Mouse (Mus musculus) hindbrain, embryonic 10.5 days (tissue): ENCODE results near the gene Os9. TPM values are rescaled to one million over a fixed set of nuclear protein-coding genes. Genes with fewer than 3 reads are reported as not detected.

ENCODE experiments used
- DNase-seq: peaks from one replicate; pipeline ENCODE4 v3.0.0-alpha.2; 2017; ENCODE audit warnings: low spot score
- H3K27ac ChIP-seq: fragments of 300-500 bp; sonication (generic); 2 replicates; pipeline ENCODE4 v1.5.1; 2016; ENCODE audit warnings: mild to moderate bottlenecking, moderate library complexity
- H3K27me3 ChIP-seq: fragments of 300-500 bp; sonication (generic); 2 replicates; pipeline ENCODE4 v1.6.1; 2016; ENCODE audit warnings: mild to moderate bottlenecking; ENCODE audit not compliant: poor library complexity, insufficient read depth, severe bottlenecking
- H3K36me3 ChIP-seq: fragments of 300-500 bp; sonication (generic); 2 replicates; pipeline ENCODE4 v1.6.1; 2016; ENCODE audit warnings: mild to moderate bottlenecking, moderate library complexity
- H3K4me1 ChIP-seq: fragments of 300-500 bp; sonication (generic); replicated peaks from 2 replicates; pipeline ENCODE4 v1.6.1; 2016; ENCODE audit warnings: mild to moderate bottlenecking
- H3K4me3 ChIP-seq: fragments of 300-500 bp; sonication (generic); 2 replicates; pipeline ENCODE4 v1.5.1; 2016; ENCODE audit warnings: mild to moderate bottlenecking, moderate library complexity
- H3K9me3 ChIP-seq: fragments of 300-500 bp; sonication (generic); 2 replicates; pipeline ENCODE4 v1.6.1; 2016; ENCODE audit warnings: mild to moderate bottlenecking, moderate library complexity
- WGBS: fragments of 180-500 bp; shearing (Covaris S2); methylation state at CpG from one replicate; pipeline ENCODE4 v1.1.7; 2016; 5-methylcytosine and 5-hydroxymethylcytosine counted together
- polyA plus RNA-seq: library from polyadenylated mRNA; unstranded; fragments of >200 nt; fragmentation: Nextera tagmentation; extraction: Ambion mirVana; gene quantifications from 2 replicates; pipeline ENCODE4 v1.2.1, GENCODE M21; 2016

Gene Os9
- polyA plus RNA-seq, 1 experiment from 2014 or later, result 85.5 TPM

GRCm38 (mm10) chr10:127061513-127061912 lies 59.4 kb downstream of the Os9 start:
- H3K27ac ChIP-seq, result 0 out of 2 replicates have a peak overlapping the region, but pooled peaks have one; percentile 97
- H3K4me3 ChIP-seq, result 0 out of 2 replicates have a peak overlapping the region, but pooled peaks have one; percentile 96
- H3K4me1 ChIP-seq, result peaks cover 66% of the 10 kb centered on the region
- WGBS, result 69% methylated on average over 2 of the region's 2 CpGs
- no peak for DNase-seq
- peaks cover 37% of the 10 kb centered on the region for H3K36me3 ChIP-seq
- H3K27me3 ChIP-seq, result peaks cover 37% of the 10 kb centered on the region; the same call in 1 of the 2 replicates
- no peaks in the 10 kb centered on the region for H3K9me3 ChIP-seq

- H3K4me3 ChIP-seq, result peak overlapping the region; percentile 96
- peak overlapping the region; percentile 97; the same call in 1 of the 2 replicates for H3K27ac ChIP-seq
- no peak for DNase-seq
- WGBS, result 24% methylated on average over 5 of the region's 5 CpGs
- H3K36me3 ChIP-seq, result peaks cover 37% of the 10 kb centered on the region
- peaks cover 37% of the 10 kb centered on the region; the same call in 1 of the 2 replicates for H3K27me3 ChIP-seq
- H3K4me1 ChIP-seq, result peaks cover 66% of the 10 kb centered on the region
- H3K9me3 ChIP-seq, result no peaks in the 10 kb centered on the region
Measured at GRCm38 (mm10) chr10:127061085-127061484, 59.8 kb downstream of the Os9 start.

GRCm38 (mm10) chr10:127059968-127060916 lies 60.7 kb downstream of the Os9 start, which contains the start of gene March9:
Gene March9, minus strand, starts transcription at chr10:127060184.
- Histone ChIP-seq H3K4me3 (peak within 1 kb of the TSS; percentile 96), H3K9me3 (no peaks in the 10 kb centered on the region), H3K27ac (peak within 1 kb of the TSS; percentile 97), H3K36me3 (peaks cover 37% of the 10 kb centered on the region), H3K4me1 (peaks cover 64% of the 10 kb centered on the region), H3K27me3 (peaks cover 37% of the 10 kb centered on the region; the same call in 1 of the 2 replicates)
- DNase-seq, result peak; percentile 63
- under 1% methylated on average over 62 of the region's 72 CpGs for WGBS

GRCm38 (mm10) chr10:127059174-127059967 lies 61.6 kb downstream of the Os9 start:
- under 1% methylated on average over 91 of the region's 92 CpGs for WGBS
- Histone ChIP-seq H3K9me3 (no peaks in the 10 kb centered on the region), H3K27ac (peak overlapping the region; percentile 97), H3K4me3 (peak overlapping the region; percentile 96), H3K27me3 (peaks cover 37% of the 10 kb centered on the region; the same call in 1 of the 2 replicates), H3K4me1 (peaks cover 55% of the 10 kb centered on the region), H3K36me3 (peaks cover 37% of the 10 kb centered on the region)
- DNase-seq, result no peak

GRCm38 (mm10) chr10:127058708-127059107 lies 62.2 kb downstream of the Os9 start:
- Histone ChIP-seq H3K4me1 (peaks cover 55% of the 10 kb centered on the region), H3K4me3 (peak overlapping the region; percentile 96), H3K27me3 (peaks cover 37% of the 10 kb centered on the region; the same call in 1 of the 2 replicates), H3K9me3 (no peaks in the 10 kb centered on the region), H3K27ac (peak overlapping the region; percentile 97), H3K36me3 (peaks cover 41% of the 10 kb centered on the region)
- WGBS, result 12% methylated on average over 8 of the region's 8 CpGs
- DNase-seq, result no peak

- H3K27ac ChIP-seq, result 0 out of 2 replicates have a peak overlapping the region, but pooled peaks have one; percentile 97
- WGBS, result 2% methylated on average over 9 of the region's 9 CpGs
- peaks cover 37% of the 10 kb centered on the region; the same call in 1 of the 2 replicates for H3K27me3 ChIP-seq
- H3K4me3 ChIP-seq, result peak overlapping the region; percentile 96
- no peaks in the 10 kb centered on the region for H3K9me3 ChIP-seq
- DNase-seq, result peak; percentile 85
- H3K36me3 ChIP-seq, result peaks cover 45% of the 10 kb centered on the region
- peaks cover 55% of the 10 kb centered on the region for H3K4me1 ChIP-seq
Measured at GRCm38 (mm10) chr10:127058161-127058560, 62.8 kb downstream of the Os9 start.

GRCm38 (mm10) chr10:127056490-127056889 lies 64.4 kb downstream of the Os9 start:
- Histone ChIP-seq H3K27ac (no peak overlapping the region), H3K9me3 (no peaks in the 10 kb centered on the region), H3K27me3 (peaks cover 46% of the 10 kb centered on the region), H3K4me1 (peaks cover 46% of the 10 kb centered on the region), H3K4me3 (no peak overlapping the region), H3K36me3 (peaks cover 47% of the 10 kb centered on the region)
- WGBS, result 91% methylated on average over 20 of the region's 20 CpGs
- no peak for DNase-seq

- WGBS, result 88% methylated on average over 8 of the region's 8 CpGs
- no peak for DNase-seq
- H3K4me3 ChIP-seq, result no peak overlapping the region
- H3K27ac ChIP-seq, result no peak overlapping the region
- H3K36me3 ChIP-seq, result peaks cover 47% of the 10 kb centered on the region
- peaks cover 35% of the 10 kb centered on the region for H3K4me1 ChIP-seq
- no peaks in the 10 kb centered on the region for H3K9me3 ChIP-seq
- peaks cover 46% of the 10 kb centered on the region for H3K27me3 ChIP-seq
Measured at GRCm38 (mm10) chr10:127055406-127055805, 65.5 kb downstream of the Os9 start.

- Histone ChIP-seq H3K4me3 (no peak overlapping the region), H3K9me3 (no peaks in the 10 kb centered on the region), H3K27me3 (peaks cover 47% of the 10 kb centered on the region), H3K36me3 (peaks cover 47% of the 10 kb centered on the region), H3K4me1 (peaks cover 33% of the 10 kb centered on the region), H3K27ac (no peak overlapping the region)
- DNase-seq, result peak; percentile 33
- 75% methylated on average over 4 of the region's 4 CpGs for WGBS
Measured at GRCm38 (mm10) chr10:127054646-127055045, 66.3 kb downstream of the Os9 start.

GRCm38 (mm10) chr10:127050119-127050474 lies 70.8 kb downstream of the Os9 start:
- Histone ChIP-seq H3K9me3 (no peaks in the 10 kb centered on the region), H3K4me3 (no peak overlapping the region)
- 19% methylated on average over 10 of the region's 10 CpGs for WGBS

GRCm38 (mm10) chr10:127049395-127050118 lies 71.4 kb downstream of the Os9 start:
- Histone ChIP-seq H3K27ac (no peak overlapping the region), H3K4me3 (peak overlapping the region; percentile 26; the same call in 1 of the 2 replicates), H3K36me3 (peaks cover 33% of the 10 kb centered on the region), H3K4me1 (peaks cover 20% of the 10 kb centered on the region), H3K9me3 (no peaks in the 10 kb centered on the region), H3K27me3 (peaks cover 65% of the 10 kb centered on the region)
- peak; percentile 15 for DNase-seq
- 3% methylated on average over 29 of the region's 29 CpGs for WGBS

More at GRCm38 (mm10) chr10:127050119-127050474, 70.8 kb downstream of the Os9 start:
- Histone ChIP-seq H3K36me3 (peaks cover 33% of the 10 kb centered on the region), H3K27ac (no peak overlapping the region), H3K4me1 (peaks cover 20% of the 10 kb centered on the region), H3K27me3 (peaks cover 65% of the 10 kb centered on the region)
- DNase-seq, result no peak
